Mouse (Mus musculus): Measurements from ENCODE around the gene Slc25a41. TPM values are rescaled to one million over a fixed set of nuclear protein-coding genes. Genes with fewer than 3 reads are reported as not detected.

Gene Slc25a41
- polyA plus RNA-seq (2016; fragmentation: Nextera tagmentation; extraction: Ambion mirVana), result not detected in 2 replicates

DNA sequence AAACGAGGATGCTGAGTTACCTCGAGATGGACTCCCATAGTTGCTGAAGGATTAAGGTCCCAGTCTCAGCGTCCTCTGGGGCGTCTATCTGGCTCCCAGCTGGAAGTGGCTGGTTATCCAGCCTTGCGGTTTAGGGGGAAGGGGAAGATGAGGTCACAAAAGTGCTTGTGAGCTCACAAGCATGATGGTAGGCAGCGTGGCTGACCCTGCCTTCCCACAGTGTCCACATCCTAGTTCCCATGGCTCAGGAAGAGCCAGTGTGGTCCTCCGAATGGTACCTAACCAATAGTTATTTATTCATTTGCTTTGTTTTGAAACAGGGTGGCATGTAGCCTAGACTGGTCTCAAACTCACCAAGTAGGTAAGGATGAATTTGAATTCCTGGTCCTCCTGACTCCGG is at the start of gene Slc25a41:
TSS of gene Slc25a41 (minus strand) at position 101 of the 400 bp plus-strand sequence.
- Histone ChIP-seq H3K9ac (no peak within 1 kb of the TSS), H3K4me3 (no peak within 1 kb of the TSS), H3K9me3 (replicated peaks) (no peaks in the 10 kb centered on the region), H3K27me3 (replicated peaks) (peaks cover 39% of the 10 kb centered on the region), H3K27ac (no peak within 1 kb of the TSS), H3K36me3 (no peaks in the 10 kb centered on the region), H3K4me1 (no peaks in the 10 kb centered on the region; the same call in 1 of the 2 replicates), H3K4me2 (no peak within 1 kb of the TSS)
- 51% methylated on average over 8 of the region's 8 CpGs for WGBS (ENCODE audit: insufficient replicate concordance)
- ATAC-seq, result no peak

DNA sequence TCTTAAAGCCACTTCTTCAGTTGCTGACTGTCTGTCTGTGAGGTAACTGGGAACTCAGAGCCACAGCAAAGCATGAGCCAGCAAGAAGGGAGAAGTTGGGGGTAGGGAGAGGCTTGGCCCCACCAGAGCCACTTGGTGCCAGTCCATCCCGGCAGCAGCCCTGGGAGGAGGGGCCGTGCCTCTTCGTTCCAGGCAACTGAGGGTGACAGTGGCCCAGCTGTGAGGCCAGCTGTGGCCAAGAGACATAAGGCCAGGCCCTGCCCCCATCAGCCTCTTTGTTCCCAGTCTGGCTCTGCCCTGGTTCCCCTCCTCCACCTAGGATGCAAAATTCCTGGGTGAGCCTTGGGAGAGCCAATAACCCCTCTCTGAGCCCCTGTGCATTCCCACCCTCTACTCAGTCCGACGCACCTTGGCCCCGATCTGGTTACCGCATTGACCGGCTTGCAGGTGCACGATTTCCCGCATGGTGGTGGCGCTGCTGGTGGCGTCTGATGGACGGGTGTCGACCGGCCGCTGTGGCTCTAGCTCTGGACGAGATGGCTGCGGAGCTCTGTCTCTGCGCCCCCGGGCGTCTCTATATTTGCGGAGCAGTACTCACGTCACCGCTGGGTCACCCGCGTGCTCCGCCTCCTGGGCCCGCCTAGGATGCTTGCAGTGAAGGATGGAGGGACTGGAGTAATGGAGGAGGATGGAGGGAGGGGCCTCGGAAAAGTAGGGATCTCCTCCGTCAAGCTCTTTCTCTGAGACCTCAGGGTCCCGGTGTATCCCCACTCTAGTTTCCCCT is 45.8 kb upstream of the Slc25a41 start, which contains the start of gene Tubb4a:
TSS of gene Tubb4a (minus strand) at position 734 of the 784 bp plus-strand sequence.
- no peaks in the 10 kb centered on the region for H3K9me3 ChIP-seq (replicated peaks)
- H3K27me3 ChIP-seq (replicated peaks), result peaks cover 55% of the 10 kb centered on the region
- WGBS (ENCODE audit: insufficient replicate concordance), result 4% methylated on average over 31 of the region's 31 CpGs
- no peak within 1 kb of the TSS for H3K27ac ChIP-seq
- H3K36me3 ChIP-seq, result no peaks in the 10 kb centered on the region
- ATAC-seq, result peak; percentile 37; the same call in 1 of the 2 replicates
- peaks cover 7% of the 10 kb centered on the region for H3K4me1 ChIP-seq
- peak within 1 kb of the TSS; percentile 49 for H3K4me2 ChIP-seq
- H3K4me3 ChIP-seq, result peak within 1 kb of the TSS; percentile 26
- no peak within 1 kb of the TSS for H3K9ac ChIP-seq

DNA sequence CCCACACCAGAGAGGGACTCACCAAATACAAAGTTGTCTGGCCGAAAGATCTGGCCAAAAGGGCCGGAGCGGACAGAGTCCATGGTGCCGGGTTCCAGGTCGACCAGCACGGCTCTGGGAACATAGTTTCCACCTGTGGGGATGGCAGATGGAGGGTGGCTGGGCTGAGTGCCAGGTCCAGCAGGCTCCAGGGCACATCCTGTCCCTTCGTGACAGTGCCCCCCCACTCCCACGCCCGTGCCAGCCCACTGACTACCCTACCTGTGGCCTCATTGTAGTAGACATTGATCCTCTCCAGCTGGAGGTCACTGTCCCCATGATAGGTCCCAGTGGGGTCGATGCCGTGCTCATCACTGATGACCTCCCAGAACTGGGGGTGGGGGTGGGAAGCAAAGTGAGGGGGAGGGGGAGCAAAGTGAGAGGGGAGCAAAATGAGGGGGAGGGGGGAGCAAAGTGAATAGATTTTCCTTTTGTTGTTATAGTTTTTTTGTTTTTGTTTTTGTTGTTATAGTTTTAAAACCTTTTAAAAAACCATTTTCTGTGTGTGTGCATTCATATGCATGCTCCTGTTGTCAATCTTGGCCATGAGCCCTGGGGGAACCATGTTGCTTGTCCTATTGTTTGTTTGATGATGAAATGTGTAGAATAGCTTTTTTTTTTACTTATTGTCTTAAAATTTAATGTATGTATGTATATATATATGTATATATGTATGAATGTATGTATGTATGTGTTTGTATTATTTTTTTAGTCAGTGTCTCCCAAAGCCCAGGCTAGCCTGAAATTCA is 44.7 kb upstream of the Slc25a41 start:
- H3K4me2 ChIP-seq, result no peak overlapping the region
- no peak for ATAC-seq
- 70% methylated on average over 11 of the region's 11 CpGs for WGBS (ENCODE audit: insufficient replicate concordance)
- H3K4me1 ChIP-seq, result peaks cover 7% of the 10 kb centered on the region
- H3K9ac ChIP-seq, result no peak overlapping the region
- no peak overlapping the region for H3K4me3 ChIP-seq
- H3K27me3 ChIP-seq (replicated peaks), result peaks cover 54% of the 10 kb centered on the region
- H3K27ac ChIP-seq, result no peak overlapping the region
- no peaks in the 10 kb centered on the region for H3K9me3 ChIP-seq (replicated peaks)
- no peaks in the 10 kb centered on the region for H3K36me3 ChIP-seq

DNA sequence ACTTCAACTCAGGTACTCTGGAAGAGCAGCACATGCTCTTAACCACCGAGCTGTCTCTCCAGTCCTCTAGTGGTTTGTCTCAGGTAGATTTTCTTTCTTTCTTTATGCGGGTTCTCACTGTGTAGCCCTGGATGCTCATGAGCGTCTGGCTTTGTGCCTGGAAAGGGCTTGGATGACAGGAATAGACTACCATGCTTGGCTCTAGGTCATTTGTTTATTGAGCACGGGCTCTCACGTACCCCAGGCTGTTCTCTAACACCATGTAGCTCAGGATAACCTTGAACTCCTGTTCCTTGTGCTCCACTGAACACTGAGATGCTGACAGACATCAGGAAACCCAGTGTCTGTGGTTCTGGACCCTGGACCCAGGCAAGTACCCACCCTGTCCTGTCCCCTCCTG is 41.0 kb upstream of the Slc25a41 start:
- 64% methylated on average over 5 of the region's 5 CpGs for WGBS (ENCODE audit: insufficient replicate concordance)
- no peak overlapping the region for H3K9ac ChIP-seq

DNA sequence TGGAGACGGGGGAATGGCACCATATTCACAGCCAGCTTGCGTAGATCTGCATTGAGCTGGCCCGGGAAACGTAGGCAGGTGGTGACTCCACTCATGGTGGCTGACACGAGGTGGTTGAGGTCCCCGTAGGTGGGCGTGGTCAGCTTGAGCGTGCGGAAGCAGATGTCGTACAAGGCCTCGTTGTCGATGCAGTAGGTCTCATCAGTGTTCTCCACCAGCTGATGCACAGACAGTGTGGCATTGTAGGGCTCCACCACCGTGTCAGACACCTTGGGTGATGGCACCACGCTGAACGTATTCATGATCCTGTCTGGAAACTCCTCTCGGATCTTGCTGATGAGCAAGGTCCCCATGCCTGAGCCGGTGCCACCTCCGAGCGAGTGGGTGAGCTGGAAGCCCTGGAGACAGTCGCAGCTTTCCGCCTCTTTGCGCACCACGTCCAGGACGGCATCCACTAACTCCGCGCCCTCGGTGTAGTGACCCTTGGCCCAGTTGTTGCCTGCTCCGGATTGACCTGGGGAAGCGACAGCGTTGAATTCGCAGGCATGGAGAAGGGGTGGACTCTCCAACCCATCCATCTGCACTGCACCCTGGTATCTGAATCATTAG is 39.9 kb upstream of the Slc25a41 start:
- Histone ChIP-seq H3K4me1 (peaks cover 16% of the 10 kb centered on the region), H3K9me3 (replicated peaks) (no peaks in the 10 kb centered on the region), H3K4me3 (no peak overlapping the region), H3K4me2 (no peak overlapping the region), H3K27me3 (replicated peaks) (peaks cover 11% of the 10 kb centered on the region), H3K9ac (no peak overlapping the region), H3K27ac (no peak overlapping the region), H3K36me3 (no peaks in the 10 kb centered on the region)
- WGBS (ENCODE audit: insufficient replicate concordance), result 84% methylated on average over 31 of the region's 31 CpGs
- ATAC-seq, result no peak

More for the DNA sequence above, 41.0 kb upstream of the Slc25a41 start:
- H3K36me3 ChIP-seq, result no peaks in the 10 kb centered on the region
- no peak overlapping the region for H3K27ac ChIP-seq
- ATAC-seq, result no peak
- H3K9me3 ChIP-seq (replicated peaks), result no peaks in the 10 kb centered on the region
- peaks cover 23% of the 10 kb centered on the region for H3K27me3 ChIP-seq (replicated peaks)
- H3K4me3 ChIP-seq, result no peak overlapping the region
- H3K4me2 ChIP-seq, result no peak overlapping the region
- H3K4me1 ChIP-seq, result peaks cover 18% of the 10 kb centered on the region

DNA sequence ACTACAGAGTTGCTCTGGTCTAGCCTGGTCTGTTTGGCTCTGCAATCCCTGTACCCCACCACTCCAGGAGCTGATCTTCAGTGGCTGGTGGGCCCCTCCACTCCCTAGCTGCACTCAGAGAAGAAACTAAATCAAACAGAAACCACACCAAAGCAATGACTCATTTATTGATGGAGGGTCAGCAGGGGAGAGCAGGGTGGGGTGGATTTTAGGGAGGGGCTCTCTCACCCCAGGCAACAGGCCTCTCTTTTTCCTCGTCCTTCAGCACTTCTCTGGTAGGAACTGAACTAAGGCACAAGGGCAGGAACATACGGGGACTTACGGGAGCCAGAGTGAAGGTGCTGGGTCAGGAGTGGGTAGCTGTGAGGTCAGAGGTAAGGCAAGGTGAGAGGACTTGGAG is 38.5 kb upstream of the Slc25a41 start:
- no peaks in the 10 kb centered on the region; the same call in 1 of the 2 replicates for H3K27me3 ChIP-seq (replicated peaks)
- no peak for ATAC-seq
- H3K9me3 ChIP-seq (replicated peaks), result no peaks in the 10 kb centered on the region
- no peak overlapping the region for H3K4me2 ChIP-seq
- 57% methylated on average over 3 of the region's 3 CpGs for WGBS (ENCODE audit: insufficient replicate concordance)
- no peak overlapping the region for H3K9ac ChIP-seq
- H3K4me3 ChIP-seq, result no peak overlapping the region
- H3K4me1 ChIP-seq, result peaks cover 16% of the 10 kb centered on the region
- H3K27ac ChIP-seq, result no peak overlapping the region
- no peaks in the 10 kb centered on the region for H3K36me3 ChIP-seq

DNA sequence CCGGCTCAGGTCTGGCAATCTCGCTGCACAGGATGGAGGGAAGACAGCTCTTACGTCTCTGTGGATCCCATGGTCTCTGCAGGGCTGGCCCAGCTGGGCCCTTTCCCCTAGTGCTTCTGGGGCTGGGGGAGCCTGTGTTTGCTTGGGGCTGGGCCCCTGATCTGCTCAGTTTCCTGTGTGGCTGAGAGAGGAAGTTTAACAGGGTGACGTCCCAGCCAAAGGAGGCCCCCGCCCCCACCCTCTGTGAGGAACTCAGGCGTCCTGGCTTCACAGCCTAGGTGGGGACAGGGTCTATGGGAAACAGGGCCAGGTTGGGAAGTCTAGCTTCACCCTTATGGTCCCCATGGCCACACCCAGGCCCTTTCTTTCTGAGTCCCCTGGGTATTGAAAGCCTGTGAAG is 36.9 kb upstream of the Slc25a41 start, which contains the start of gene Dennd1c:
TSS of gene Dennd1c (minus strand) at position 179 of the 400 bp plus-strand sequence.
- Histone ChIP-seq H3K9me3 (replicated peaks) (no peaks in the 10 kb centered on the region), H3K36me3 (no peaks in the 10 kb centered on the region), H3K4me1 (peaks cover 16% of the 10 kb centered on the region), H3K9ac (no peak within 1 kb of the TSS; the same call in 1 of the 2 replicates), H3K27ac (no peak within 1 kb of the TSS), H3K4me3 (0 out of 2 replicates have a peak within 1 kb of the TSS, but pooled peaks have one; percentile 7), H3K27me3 (replicated peaks) (0 out of 2 replicates have a peak, but pooled peaks cover 5% of the 10 kb centered on the region), H3K4me2 (peak within 1 kb of the TSS; percentile 39)
- ATAC-seq, result peak; percentile 60
- 20% methylated on average over 6 of the region's 6 CpGs for WGBS (ENCODE audit: insufficient replicate concordance)

DNA sequence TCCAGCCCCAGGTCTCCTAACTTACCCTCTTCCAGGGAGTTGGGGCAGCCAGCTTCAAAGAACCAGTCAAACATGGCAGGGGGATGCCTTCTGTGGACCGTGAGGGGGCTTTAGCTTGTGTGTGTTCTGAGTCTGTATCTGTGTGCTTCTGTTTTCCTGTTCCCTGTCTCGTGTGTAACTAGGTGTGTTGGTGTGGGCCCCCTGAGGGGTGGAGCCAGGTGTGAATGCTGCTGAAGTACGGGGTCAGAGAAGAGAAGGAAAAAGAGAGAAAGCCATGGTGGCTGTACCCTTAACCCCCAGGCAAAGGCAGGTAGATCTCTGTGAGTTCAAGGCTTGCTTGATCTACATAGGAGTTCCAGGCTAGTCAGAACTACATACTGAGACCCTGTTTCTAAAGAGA is 35.5 kb upstream of the Slc25a41 start:
- H3K9me3 ChIP-seq (replicated peaks), result no peaks in the 10 kb centered on the region
- peaks cover 12% of the 10 kb centered on the region; the same call in 1 of the 2 replicates for H3K27me3 ChIP-seq (replicated peaks)
- no peak overlapping the region for H3K27ac ChIP-seq
- H3K4me3 ChIP-seq, result no peak overlapping the region
- no peaks in the 10 kb centered on the region for H3K36me3 ChIP-seq
- no peak overlapping the region for H3K4me2 ChIP-seq
- 40% methylated on average over 3 of the region's 3 CpGs for WGBS (ENCODE audit: insufficient replicate concordance)
- peaks cover 16% of the 10 kb centered on the region for H3K4me1 ChIP-seq
- no peak overlapping the region for H3K9ac ChIP-seq
- no peak for ATAC-seq

DNA sequence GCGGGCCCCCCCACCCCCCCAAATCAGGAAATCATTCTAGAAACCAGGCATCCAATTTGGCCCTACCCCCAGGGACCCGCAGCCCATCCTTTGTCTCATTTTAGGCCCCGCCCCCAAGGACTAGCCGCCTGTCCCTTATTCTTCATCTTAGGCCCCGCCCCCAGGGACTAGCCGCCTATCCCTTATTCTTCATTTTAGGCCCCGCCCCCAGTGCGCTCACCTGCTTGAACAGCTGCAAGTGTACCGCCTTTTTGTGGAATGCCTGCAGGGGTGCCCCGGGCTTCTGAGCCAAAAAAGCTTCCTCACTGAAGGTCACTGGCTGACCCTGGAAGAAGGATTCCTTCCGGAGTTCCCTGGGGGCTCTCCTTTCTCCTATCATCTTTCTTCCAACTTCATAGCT is 29.2 kb upstream of the Slc25a41 start:
- H3K9me3 ChIP-seq (replicated peaks), result no peaks in the 10 kb centered on the region
- peaks cover 21% of the 10 kb centered on the region for H3K4me1 ChIP-seq
- H3K27ac ChIP-seq, result no peak overlapping the region
- 16% methylated on average over 11 of the region's 11 CpGs for WGBS (ENCODE audit: insufficient replicate concordance)
- peak overlapping the region; percentile 19 for H3K4me2 ChIP-seq
- peaks cover 42% of the 10 kb centered on the region for H3K27me3 ChIP-seq (replicated peaks)
- H3K36me3 ChIP-seq, result no peaks in the 10 kb centered on the region
- ATAC-seq, result peak; percentile 22; the same call in 1 of the 2 replicates
- H3K9ac ChIP-seq, result no peak overlapping the region
- no peak overlapping the region for H3K4me3 ChIP-seq

DNA sequence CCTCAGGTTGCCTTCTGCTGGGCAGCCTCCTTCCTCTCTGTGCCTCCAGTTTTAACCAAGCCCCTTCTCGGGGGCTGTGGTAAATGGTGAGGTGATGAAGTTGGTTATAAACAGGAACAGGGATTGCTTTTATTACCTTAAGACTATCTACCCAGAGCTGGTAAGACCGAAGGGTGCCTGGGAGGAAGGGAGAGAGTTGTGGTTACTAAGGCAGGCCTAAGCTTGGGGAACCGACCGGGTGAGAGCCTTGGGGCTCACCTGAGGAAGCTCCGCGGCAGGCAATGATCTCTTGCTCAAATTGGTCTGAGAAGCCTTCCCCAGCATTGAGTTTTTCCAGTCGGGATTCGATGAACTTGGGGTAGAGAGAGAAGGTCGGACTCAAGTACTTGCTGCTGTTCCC is 28.8 kb upstream of the Slc25a41 start:
- Histone ChIP-seq H3K9ac (no peak overlapping the region), H3K36me3 (no peaks in the 10 kb centered on the region), H3K27ac (no peak overlapping the region), H3K4me2 (no peak overlapping the region), H3K4me3 (no peak overlapping the region), H3K4me1 (peaks cover 21% of the 10 kb centered on the region), H3K27me3 (replicated peaks) (peaks cover 46% of the 10 kb centered on the region), H3K9me3 (replicated peaks) (no peaks in the 10 kb centered on the region)
- WGBS (ENCODE audit: insufficient replicate concordance), result 27% methylated on average over 9 of the region's 9 CpGs
- no peak for ATAC-seq

DNA sequence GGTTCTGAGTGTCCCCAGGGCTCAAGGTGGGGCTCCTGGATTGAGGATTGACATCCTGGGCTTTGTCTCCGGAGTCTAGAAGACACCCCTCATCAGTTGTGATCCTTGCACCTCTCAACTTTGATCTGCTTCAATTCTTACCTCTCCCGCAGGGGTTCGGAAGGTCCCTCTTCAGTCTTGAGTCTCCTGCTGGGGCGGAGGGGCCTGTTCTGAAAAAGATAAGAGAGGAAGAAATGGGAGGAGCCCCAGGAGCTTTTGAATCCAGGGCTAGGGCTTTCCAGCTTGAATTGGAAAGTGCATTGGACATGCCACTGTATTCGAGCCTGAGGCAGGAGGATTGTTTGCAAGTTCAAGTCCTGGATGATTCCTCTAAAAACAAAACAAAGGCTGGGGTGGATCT is 25.5 kb upstream of the Slc25a41 start:
- H3K4me3 ChIP-seq, result no peak overlapping the region
- H3K9me3 ChIP-seq (replicated peaks), result no peaks in the 10 kb centered on the region
- WGBS (ENCODE audit: insufficient replicate concordance), result 18% methylated on average over 5 of the region's 5 CpGs
- H3K4me1 ChIP-seq, result peaks cover 28% of the 10 kb centered on the region
- no peaks in the 10 kb centered on the region for H3K36me3 ChIP-seq
- peaks cover 67% of the 10 kb centered on the region for H3K27me3 ChIP-seq (replicated peaks)
- no peak overlapping the region for H3K9ac ChIP-seq
- H3K27ac ChIP-seq, result no peak overlapping the region
- H3K4me2 ChIP-seq, result peak overlapping the region; percentile 18; the same call in 1 of the 2 replicates
- ATAC-seq, result no peak

All from liver, embryonic 12.5 days (tissue).